Mouse (Mus musculus): ENCODE measurements around the gene Arih1. TPM values are rescaled to one million over a fixed set of nuclear protein-coding genes. Genes with fewer than 3 reads are reported as not detected.

Gene Arih1
- total RNA-seq (2021): 100 to 1,000 TPM; 108 to 111 TPM

DNA sequence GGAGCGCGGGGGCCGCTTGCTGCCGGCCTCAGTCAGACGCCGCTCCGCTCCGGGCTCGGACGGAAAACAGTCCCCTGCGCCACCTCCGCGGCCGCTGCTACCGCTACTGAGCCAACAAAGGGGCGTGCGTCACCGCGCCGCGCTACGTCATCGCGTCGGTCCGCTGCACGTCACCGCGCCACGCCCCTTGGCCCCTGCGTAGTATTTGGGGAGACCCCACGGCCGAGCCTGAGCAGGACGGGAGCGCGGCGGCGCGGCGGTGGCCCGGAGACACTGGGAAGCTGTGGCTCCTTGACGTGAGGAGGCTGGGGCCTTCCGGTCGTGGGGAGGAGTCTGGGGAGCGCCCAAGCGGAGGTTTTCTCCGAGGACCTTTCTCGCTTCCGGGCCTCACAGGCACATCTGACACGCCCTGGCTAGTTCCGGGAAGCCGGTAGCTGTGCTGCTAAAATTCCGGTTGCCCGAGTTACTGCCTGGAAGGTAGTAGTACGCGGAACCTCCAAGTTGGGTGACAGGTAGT lies at the start of gene Arih1:
Arih1 (minus strand) TSS at position 70 of the 517 bp plus-strand sequence.
- peak; percentile 99 for DNase-seq

DNA sequence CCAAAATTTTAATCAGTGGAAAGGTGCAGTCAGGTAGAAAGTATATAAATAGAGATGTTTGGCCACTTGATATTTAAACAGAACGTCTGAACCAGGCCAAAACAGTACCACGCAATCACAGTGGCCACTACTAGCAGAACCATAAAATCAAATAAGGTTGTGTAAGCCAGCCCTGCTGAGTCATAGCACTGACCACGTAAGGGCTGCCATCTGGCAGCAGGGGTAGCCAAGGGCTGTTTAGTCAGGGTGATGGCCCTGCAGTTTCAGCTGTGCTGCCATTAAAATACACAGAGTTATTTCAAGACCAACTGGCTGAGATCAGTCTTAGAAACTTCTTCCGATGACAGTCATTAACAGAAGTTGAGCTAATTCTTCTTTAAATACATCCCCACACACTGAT lies 47.5 kb upstream of the Arih1 start:
- no peak for DNase-seq

DNA sequence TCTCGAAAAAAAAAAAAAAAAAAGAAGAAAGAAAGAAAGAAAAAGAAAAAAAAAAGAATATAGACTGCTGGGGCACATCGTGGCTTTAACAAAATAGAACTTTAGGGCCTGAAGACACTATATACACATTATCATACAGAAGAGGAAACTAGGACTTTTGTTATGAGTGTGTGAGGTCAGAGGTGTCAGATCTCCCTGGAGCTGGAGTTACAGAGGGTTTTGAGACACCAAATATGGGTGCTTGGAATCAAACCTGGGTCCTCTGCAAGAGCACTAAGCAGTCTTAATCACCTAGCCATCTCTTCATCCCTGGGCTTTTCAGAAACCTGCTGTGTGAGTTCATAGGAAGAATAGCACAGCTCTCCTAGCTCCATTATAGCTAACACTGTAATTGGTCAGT lies 47.0 kb upstream of the Arih1 start:
- DNase-seq: no peak

DNA sequence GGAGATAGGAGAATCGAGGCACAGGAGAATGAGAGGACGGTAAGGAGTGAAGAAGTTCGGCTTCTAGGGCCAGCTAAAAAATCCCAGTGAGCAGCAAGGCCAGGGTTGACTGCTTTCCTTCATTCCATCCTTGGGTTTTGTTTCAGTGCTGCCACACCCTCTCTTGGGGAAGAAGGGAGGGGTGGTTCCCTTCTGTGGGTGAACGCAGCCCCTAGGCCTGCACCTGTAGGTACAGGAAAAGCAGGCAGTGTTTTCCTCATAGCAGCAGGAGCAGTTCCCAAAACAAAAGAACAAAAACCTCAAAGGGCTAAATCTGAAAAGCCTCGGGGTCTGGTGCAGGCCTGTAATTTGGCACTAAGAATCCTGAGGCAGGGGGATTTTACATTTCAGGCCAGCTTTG lies 45.2 kb upstream of the Arih1 start:
- DNase-seq: no peak

DNA sequence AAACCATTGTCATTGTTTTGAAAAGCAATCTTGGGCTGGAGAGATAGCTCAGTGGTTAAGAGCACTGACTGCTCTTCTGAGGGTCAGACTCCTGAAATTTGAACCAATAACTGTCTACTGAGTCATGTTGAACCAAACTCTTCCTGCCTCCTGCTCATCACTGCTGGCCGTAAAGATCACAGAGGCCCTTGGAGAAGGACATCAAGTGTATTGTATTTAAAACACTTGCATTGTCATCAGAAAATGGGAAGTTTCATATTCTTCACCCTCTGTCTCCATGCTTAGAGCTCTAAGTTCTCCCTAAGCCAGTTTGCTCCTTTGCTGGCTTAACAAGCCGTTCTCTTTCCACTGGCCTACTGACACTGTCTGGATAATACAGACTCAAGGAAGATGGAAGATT lies 41.9 kb upstream of the Arih1 start:
- DNase-seq: no peak

DNA sequence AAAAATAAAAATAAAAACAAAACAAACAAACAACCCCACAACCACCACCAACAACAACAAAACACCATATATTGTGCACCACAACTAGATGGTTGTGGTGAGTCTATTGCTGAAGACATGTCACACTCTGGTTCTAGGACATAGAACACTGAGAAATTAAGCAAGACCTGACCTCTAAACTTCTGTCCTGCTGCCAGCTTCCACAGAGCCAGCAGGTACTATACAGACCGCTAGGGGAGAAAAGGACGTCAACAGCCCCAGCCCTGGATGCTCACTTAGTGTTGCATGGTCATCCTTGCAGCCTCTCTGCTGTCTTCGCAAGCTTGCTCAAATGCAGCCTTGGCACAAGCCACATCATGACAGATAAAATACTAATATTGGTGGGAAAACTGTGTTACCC lies 41.2 kb upstream of the Arih1 start:
- no peak for DNase-seq

DNA sequence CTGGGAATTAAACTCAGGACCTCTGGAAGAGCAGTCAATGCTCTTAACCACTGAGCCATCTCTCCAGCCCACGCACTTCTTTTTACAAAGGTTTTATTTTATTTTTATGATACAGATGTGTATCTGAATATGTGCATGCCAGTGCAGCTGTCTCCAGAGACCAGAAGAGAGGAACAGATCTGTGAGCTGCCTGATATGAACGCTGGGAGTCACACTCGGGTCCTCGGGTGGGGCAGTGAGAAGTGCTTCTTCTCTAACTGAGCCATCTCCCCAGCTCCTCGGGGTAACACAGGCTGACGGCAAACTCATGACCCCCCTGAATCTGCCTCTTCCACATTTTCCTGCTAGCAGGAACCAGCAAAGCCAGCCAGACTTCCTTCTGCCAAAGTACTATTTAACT lies 40.3 kb upstream of the Arih1 start:
- no peak for DNase-seq

DNA sequence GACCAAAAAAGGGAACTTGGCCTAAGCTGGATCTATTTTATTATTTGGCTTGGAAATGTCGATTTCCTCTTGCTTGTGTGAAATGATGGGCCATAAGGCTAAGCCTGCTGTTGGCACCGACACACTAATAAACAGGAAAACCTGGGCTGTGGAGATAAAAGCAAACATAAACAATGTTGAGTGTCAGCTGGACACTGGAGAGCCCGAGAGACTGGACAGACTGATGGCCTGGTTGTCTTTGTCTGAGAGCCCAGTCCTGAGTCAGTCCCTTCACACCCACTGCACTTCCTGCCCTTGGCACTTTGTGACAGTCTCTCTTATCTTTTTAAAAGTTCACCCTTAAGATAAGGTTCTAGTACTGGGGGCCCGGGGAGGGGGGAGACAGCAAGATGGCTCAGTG lies 36.5 kb upstream of the Arih1 start:
- DNase-seq: no peak

DNA sequence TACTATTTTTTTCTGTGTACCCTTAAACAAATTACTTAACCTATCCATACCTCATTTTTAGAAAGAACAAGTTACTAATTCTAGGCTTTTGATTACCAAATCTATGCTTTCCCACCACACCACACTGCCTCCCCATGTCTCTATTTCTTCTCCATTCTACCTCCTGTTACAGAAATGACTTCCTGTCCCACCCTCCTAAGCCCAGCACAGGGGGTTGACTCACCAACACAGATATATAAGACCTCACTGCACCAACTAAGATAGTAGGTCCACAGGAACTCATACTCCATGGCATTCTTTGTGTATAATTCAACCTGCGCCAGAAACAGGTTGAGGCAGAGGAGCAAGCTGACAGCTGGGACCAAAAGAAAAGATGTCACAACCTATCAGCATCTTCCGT lies 33.0 kb upstream of the Arih1 start:
- no peak for DNase-seq

DNA sequence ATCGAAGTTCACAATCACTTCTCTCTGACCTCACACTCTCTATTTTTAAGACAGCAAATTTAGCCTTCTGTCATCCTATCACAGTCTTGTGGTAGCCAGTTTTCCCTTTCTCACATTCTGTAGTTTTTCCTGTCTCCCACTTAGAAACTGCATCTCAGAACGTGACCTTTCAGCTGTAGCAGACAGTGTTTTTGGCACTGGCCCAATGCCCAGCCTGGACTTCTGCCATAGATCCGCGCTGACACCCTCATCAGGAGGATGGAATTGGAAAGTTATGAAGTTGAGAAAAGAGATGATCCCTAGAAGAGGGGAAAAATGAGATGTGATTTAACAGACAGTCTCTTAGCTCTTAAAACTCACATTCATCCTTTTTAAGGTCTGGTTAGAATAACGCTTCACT lies 32.6 kb upstream of the Arih1 start:
- no peak for DNase-seq

DNA sequence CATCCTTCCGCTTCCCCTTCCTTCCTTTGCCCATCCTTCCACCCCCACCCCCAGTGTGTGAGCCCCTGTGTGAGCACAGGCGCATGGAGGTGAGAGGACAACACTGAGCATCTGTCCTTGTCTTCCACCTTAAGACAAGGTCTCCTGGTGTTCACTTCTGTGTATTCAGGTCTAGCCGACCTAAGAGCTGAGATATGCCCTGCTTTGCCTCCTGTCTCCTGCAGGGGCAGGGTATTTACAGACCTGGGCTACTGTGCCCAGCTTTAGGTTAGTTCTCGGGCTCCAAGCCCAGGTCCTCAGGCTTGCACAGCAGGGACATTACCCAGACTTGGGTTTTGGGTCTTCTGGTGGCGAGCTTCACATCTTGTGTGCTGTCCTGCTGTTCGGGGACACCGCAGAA lies 30.7 kb upstream of the Arih1 start:
- DNase-seq: no peak

DNA sequence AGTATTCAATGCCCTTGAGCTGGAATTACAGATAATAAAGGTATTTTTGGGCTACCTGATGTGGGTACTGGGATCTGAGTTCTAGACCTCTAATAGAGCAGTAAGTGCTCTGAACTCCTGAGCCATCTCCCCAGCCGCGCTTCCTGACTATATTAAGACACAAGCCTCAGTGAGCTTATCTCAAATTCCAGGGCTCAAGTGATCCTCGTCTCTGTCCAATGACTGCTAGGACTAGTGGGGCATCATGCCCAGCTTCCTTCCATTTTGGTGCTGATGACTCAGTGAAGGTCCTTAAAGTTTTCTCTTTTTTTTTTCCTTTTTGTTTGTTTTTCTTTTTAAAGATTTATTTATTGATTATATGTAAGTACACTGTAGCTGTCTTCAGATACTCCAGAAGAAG lies 28.7 kb upstream of the Arih1 start:
- DNase-seq: no peak

DNA sequence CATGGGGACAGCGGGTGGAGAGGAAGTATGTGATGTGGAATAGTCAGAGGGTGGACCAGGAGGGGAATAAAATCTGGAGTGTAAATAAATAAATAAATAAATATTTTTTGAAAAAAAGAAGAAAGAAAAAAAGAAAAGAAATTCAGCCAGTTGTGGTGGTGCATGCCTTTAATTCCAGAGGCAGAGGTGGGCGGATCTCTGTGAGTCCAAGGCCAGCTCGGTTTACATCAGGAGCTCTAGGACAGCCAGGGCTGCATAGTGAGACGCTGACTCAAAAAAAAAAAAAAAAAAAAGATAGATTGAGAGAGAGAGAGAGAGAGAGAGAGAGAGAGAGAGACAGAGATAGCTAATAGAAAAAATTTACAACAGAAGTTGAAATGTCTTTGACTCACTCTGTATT lies 26.0 kb upstream of the Arih1 start:
- no peak for DNase-seq

DNA sequence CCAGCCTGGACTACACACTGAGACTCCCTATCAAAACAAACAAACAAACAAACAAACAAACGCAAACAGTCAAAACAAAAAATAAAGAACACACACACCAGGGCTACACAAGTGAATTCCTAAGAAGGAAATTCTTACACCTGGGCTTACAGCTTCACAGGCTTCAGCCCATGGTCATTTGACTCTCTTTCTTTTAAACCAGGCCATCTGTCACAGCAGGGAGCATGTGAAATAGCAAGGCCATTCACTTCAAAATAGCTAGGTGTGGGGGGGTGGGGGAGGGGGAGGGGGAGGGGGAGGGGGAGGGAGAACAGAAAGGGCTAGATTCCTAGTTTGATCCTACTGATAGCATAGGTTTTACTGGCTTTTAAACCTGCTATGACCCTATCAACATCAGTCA lies 21.7 kb upstream of the Arih1 start:
- no peak for DNase-seq

DNA sequence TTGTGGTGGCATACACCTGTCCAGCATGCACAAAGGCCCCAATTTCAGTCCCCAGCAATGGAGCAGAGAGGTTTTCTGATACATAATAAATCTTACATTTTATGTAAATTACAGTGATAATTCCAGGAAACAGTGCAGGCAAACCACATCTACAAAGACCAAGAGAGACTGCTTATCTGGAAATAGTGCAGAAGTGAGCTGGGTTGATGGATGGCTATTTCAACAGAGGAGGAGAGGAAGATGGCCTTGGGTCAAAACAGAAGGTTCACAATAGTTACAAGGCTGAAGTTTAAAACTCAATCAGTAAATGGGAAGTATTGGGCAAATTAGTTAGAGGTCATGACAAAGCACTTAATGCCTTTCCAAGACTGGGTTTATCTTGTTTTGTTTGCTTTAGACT lies 913 bp upstream of the Arih1 start:
- no peak for DNase-seq

DNA sequence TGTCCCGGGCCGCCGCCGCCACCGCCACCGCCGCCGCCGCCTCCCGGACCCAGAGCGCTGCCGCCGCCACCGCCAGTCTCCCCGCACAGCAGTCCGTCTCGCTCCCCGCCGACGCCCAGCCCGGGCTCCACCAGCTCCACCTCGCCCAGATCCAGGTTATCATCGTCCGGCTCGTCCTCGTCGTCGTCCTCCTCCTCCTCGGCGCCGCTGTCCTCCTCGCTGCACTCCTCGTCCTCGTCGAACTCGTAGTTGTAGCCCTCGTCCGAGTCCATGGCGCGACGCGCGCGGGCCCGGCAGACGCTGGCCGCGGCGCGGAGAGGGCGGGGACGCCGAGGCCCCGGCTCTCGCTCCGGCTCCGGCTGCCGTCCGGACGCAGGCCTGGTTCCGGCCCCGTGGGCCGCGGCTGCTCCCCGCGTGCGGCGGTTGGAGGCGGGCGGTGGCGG lies 321 bp downstream of the Arih1 start:
- DNase-seq: no peak

DNA sequence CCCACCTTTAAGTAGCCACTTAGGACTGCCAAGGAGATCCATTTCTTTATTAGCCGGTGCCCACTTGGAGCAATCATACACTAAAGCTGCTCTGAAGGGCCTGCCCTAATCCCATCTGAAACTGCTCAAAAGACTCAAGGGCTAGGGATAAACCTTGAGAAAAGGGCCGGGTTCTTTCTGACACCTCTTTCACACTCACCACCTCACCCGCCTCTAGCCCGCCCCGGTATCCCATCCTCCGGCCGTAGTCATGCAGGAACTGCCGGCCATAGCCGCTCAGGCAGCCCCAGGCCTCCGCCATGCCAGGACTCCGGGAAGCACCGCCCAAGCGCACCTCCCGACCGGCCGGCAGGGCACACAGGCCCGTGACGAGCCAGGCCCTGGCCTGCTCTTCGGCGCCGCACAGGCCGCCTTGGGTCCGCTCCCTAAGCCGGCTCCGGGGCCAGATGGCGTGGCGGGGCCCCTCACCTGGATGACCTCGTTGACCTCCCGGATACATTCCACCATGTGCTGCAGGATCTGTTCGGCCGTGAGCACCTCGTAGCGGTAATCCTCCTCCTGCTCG lies 825 bp downstream of the Arih1 start:
- DNase-seq: peak; percentile 48 to 50

DNA sequence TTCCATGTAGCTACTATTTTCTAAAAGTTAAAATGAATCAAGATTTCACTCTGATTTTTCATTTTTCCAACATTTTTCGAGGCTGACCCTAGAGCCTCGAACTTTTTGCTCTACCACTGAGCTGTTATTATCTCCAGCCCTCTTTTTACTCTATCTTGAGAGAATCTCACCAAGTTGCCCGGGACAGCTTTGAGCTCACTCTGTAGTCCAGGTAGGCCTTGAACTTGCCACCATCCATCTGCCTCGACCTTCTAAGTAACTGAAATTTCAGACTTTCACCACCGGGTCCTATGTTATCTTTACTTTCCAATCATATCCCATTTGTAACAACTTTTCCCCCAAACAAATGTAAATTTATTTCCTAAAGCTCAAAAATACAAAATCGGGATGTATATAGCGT lies 1.7 kb downstream of the Arih1 start:
- DNase-seq: no peak

DNA sequence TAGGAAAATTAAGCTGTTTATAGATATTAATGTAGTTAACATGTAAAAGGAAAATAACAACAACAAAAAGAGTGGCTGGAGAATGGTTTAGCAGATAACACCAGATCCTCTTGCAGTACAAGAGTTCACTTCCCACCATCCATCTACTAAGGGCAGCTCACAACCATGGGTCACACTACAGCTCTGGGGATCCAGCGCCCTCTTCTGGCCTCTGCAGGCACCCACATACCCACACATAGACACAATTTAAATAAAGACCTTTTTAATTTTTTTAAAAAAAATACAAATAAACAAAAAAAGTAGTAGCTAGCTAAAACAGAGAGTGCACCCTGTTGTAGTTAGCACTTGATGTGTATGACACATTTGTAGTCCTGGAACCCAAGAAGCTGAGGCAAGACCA lies 4.0 kb downstream of the Arih1 start:
- no peak for DNase-seq

DNA sequence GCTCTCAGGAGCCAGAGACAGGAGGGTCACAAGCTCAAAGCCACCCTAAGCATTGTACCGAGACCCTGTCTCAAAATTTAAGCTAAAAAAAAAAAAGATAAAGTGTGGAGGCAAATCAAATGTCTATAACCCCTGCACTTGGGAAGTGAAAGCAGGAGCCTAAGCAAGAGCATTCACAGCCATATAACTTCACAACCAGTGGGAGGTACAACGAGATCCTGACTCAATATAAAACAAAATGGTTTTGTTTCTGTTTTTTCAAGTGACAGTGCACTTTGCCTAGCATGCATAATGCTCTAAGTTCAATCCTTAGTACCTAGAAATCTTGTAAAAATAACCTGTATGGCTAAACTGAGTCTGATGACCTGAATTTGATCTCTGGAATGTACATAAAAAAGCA lies 9.8 kb downstream of the Arih1 start:
- no peak for DNase-seq

DNA sequence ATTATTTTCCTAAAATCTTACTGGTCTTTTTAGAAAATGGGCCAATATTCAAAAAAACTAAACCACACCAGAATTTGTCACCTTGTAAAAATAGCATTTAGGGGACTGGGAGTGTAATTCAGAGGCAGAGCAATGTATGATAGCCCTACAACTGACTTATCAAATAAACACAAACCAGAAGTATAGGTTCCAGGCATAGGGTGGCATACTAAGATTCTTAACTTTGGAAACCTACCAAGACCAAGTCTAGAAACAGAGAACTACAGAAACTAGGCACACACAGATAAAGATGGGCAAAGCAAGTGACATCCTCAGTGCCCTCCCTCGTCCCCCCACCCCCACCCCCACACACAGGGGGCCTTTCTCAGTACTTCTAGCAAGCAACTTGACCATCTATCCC lies 11.6 kb downstream of the Arih1 start:
- no peak for DNase-seq

DNA sequence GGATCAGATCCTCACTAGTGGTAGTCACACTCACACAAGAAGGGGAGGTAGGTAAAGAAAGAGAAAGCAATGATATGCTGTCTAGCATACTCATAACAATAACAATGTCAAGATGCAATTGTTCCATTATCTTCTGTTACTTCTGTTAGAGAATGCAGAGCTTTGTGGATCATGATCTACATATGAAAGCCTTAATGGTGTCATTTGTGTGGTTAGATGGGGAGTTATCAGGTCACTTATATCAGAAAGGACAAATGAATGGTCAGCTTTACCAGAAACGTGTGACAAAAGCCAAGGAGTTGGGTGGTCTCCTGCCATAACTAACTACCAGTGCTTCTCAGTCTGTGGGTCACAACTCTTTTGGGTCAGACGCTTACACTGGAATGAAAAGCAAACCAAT lies 13.2 kb downstream of the Arih1 start:
- no peak for DNase-seq

DNA sequence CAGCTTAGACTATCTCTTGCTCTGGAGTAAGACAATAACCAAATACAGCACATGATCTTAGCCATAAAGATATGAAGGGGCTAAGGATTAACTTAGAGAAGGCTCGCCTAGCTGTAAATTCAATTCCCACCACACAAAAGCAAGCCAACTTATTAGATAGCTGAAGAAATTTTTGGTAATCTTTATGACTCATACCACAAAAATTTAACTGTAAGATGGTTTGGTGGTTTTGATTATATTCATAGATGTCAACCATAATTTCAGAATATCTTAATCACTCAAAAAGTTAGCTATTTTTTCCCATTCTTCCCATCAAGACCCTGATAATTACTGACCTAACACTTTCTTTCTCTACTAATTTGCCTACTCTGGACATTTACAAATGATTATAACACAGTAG lies 17.0 kb downstream of the Arih1 start:
- DNase-seq: no peak

DNA sequence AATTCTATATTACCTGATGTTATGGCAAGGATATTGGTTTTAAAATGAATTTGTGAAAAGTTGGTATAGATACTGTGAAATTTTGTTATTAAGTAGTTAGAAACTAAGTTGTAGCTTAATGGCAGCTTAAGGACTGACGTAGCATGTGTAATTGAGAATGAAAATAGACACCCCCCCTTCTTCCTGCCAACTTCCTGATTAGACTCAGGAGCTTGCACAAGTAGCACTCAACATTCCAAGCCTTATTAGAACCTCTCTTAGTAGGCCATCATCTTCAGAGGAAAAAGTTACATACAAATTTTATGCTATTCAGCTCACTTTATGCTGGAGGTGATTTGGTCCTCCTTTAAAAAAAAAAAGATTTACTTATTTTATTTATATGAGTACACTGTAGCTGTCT lies 22.1 kb downstream of the Arih1 start:
- no peak for DNase-seq

DNA sequence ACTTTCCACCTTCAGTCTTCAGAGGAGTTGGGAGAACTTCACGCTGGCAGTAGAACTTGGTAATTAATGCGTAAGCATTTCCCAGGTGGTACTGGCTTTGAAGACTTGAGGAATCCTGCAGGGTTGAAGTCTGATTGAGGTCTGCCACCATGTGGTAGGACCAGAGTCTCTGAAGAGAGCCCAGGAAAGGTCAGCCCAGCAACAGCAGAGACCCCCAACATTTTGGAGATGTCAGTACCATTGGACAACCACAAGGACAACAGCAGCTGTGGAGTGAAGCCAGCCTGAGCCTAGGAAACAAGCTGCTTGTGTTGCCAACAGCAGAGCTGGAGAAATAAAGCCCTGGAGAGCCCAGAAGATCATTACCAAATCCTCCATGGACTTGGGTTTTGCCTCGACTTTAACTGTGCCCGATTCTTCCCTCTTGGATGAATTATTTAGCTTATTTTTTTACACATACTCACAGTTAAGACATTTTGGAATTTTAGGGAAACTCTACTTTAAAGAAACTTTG lies 27.4 kb downstream of the Arih1 start:
- DNase-seq: peak in 1 of 2 experiments; percentile 4

All from layer of hippocampus, postnatal 36 days (tissue).